Mouse (Mus musculus) MEL (cell line): ENCODE data around the gene Col2a1. TPM values are rescaled to one million over a fixed set of nuclear protein-coding genes. Genes with fewer than 3 reads are reported as not detected.
A peak's percentile ranks its signal among the peaks of the same experiment; 100 is the strongest.

Experiments used
- DNase-seq: peaks from one replicate; pipeline ENCODE4 v3.0.0; 2011; ENCODE audit warnings: low read depth, low spot score
- H3K27ac ChIP-seq: 2 replicates; pipeline ENCODE4 v1.5.1; 2012; ENCODE audit warnings: low read depth, mild to moderate bottlenecking, control low read depth, low read length, moderate library complexity; ENCODE audit not compliant: control insufficient read depth
- H3K27me3 ChIP-seq, 2 experiments: fragments of 150-350 bp in 1 of 2; sonication (generic) in 1 of 2; 2 replicates each; pipeline ENCODE4 v1.6.1; 2012; ENCODE audit warnings: low read length in 2 of 2, mild to moderate bottlenecking in 2 of 2, improper control_type of control experiment in 1 of 2, moderate library complexity in 1 of 2; ENCODE audit not compliant: insufficient read depth in 2 of 2, control insufficient read depth in 1 of 2
- H3K36me3 ChIP-seq, 2 experiments: 2 replicates each; pipeline ENCODE4 v1.6.1; 2012 to 2014; ENCODE audit warnings: low read length in 2 of 2, improper control_type of control experiment in 1 of 2, inconsistent platforms in 1 of 2, mild to moderate bottlenecking in 1 of 2; ENCODE audit not compliant: insufficient read depth in 2 of 2, control insufficient read depth in 1 of 2
- H3K4me1 ChIP-seq, 2 experiments: fragments of 150-350 bp in 1 of 2; sonication (generic) in 1 of 2; 2 replicates each; pipeline ENCODE4 v1.6.1; 2012; ENCODE audit warnings: low read length in 2 of 2, improper control_type of control experiment in 1 of 2, mild to moderate bottlenecking in 1 of 2; ENCODE audit not compliant: insufficient read depth in 2 of 2, control insufficient read depth in 1 of 2
- H3K4me3 ChIP-seq, 2 experiments: fragments of 150-350 bp in 1 of 2; sonication (generic) in 1 of 2; 2 replicates each; pipeline ENCODE4 v1.5.1; 2012; ENCODE audit warnings: low read depth in 2 of 2, low read length in 2 of 2, mild to moderate bottlenecking in 2 of 2, moderate library complexity in 2 of 2, control low read depth in 1 of 2, improper control_type of control experiment in 1 of 2; ENCODE audit not compliant: control insufficient read depth in 1 of 2, insufficient read depth in 1 of 2
- H3K79me2 ChIP-seq: 2 replicates; pipeline ENCODE4 v1.6.1; 2012; ENCODE audit warnings: mild to moderate bottlenecking, low read length, moderate library complexity; ENCODE audit not compliant: control insufficient read depth, poor library complexity, insufficient read depth
- H3K9ac ChIP-seq: 2 replicates; pipeline ENCODE4 v1.6.1; 2012; ENCODE audit warnings: low read depth, mild to moderate bottlenecking, control low read depth, low read length, moderate library complexity; ENCODE audit not compliant: control insufficient read depth, poor library complexity, severe bottlenecking
- H3K9me3 ChIP-seq: fragments of 150-350 bp; sonication (generic); replicated peaks from 2 replicates; pipeline ENCODE4 v1.6.1; 2012; ENCODE audit warnings: mild to moderate bottlenecking, low read length, improper control_type of control experiment, moderate library complexity; ENCODE audit not compliant: insufficient read depth
- BHLHE40 ChIP-seq: IDR thresholded peaks from 2 replicates; pipeline ENCODE4 v1.6.1; 2012; ENCODE audit warnings: low read depth, mild to moderate bottlenecking, inconsistent platforms, low read length, improper control_type of control experiment, borderline replicate concordance
- CHD1 ChIP-seq: IDR thresholded peaks from 2 replicates; pipeline ENCODE4 v1.6.1; 2012; ENCODE audit warnings: low read depth, mild to moderate bottlenecking, inconsistent platforms, low read length, improper control_type of control experiment
- CHD2 ChIP-seq: IDR thresholded peaks from 2 replicates; pipeline ENCODE4 v1.6.1; 2011; ENCODE audit warnings: low read length, improper control_type of control experiment
- CTCF ChIP-seq, 3 experiments: IDR thresholded peaks in 2 of 3; conservative IDR thresholded peaks in 1 of 3; 2 replicates each; pipeline ENCODE4 v1.5.1; 2011 to 2012; ENCODE audit warnings: low read length in 3 of 3, low read depth in 2 of 3, mild to moderate bottlenecking in 2 of 3, improper control_type of control experiment in 1 of 3, inconsistent platforms in 1 of 3, mixed read lengths in 1 of 3, moderate library complexity in 1 of 3; ENCODE audit not compliant: control insufficient read depth in 1 of 3, insufficient read depth in 1 of 3, poor library complexity in 1 of 3, severe bottlenecking in 1 of 3
- E2F4 ChIP-seq: IDR thresholded peaks from 2 replicates; pipeline ENCODE4 v1.6.1; 2011; ENCODE audit warnings: low read depth, low read length, improper control_type of control experiment, borderline replicate concordance
- ELF1 ChIP-seq: IDR thresholded peaks from 2 replicates; pipeline ENCODE4 v1.6.1; 2014; ENCODE audit warnings: low read depth, mild to moderate bottlenecking, inconsistent platforms, low read length, improper control_type of control experiment, moderate library complexity
- EP300 ChIP-seq, 2 experiments: IDR thresholded peaks; 2 replicates each; pipeline ENCODE4 v1.6.1; 2011; ENCODE audit warnings: improper control_type of control experiment in 2 of 2, low read length in 2 of 2, low read depth in 1 of 2, mild to moderate bottlenecking in 1 of 2
- GABPA ChIP-seq: IDR thresholded peaks from 2 replicates; pipeline ENCODE4 v1.6.1; 2012; ENCODE audit warnings: low read depth, mild to moderate bottlenecking, inconsistent platforms, low read length, improper control_type of control experiment, moderate library complexity
- HCFC1 ChIP-seq: IDR thresholded peaks from 2 replicates; pipeline ENCODE4 v1.6.1; 2012; ENCODE audit warnings: low read depth, mild to moderate bottlenecking, inconsistent platforms, low read length, improper control_type of control experiment, moderate library complexity
- JUND ChIP-seq: IDR thresholded peaks from 2 replicates; pipeline ENCODE4 v1.6.1; 2011; ENCODE audit warnings: low read depth, mild to moderate bottlenecking, improper control_type of control experiment, low read length
- KAT2A ChIP-seq: conservative IDR thresholded peaks from 2 replicates; pipeline ENCODE4 v1.6.1; 2012; ENCODE audit warnings: low read depth, low read length, improper control_type of control experiment, inconsistent platforms
- MAFK ChIP-seq: IDR thresholded peaks from 2 replicates; pipeline ENCODE4 v1.6.1; 2011; ENCODE audit warnings: low read depth, mild to moderate bottlenecking, low read length, improper control_type of control experiment, borderline replicate concordance
- MAX ChIP-seq: IDR thresholded peaks from 2 replicates; pipeline ENCODE4 v1.6.1; 2011; ENCODE audit warnings: low read length, improper control_type of control experiment
- MAZ ChIP-seq: IDR thresholded peaks from 2 replicates; pipeline ENCODE4 v1.6.1; 2012; ENCODE audit warnings: low read depth, mild to moderate bottlenecking, inconsistent platforms, low read length, improper control_type of control experiment
- MEF2A ChIP-seq: IDR thresholded peaks from 2 replicates; pipeline ENCODE4 v1.6.1; 2014; ENCODE audit warnings: low read depth, mild to moderate bottlenecking, inconsistent platforms, low read length, improper control_type of control experiment; ENCODE audit not compliant: poor library complexity, insufficient replicate concordance, severe bottlenecking; ENCODE audit errors: extremely low read depth
- MXI1 ChIP-seq: IDR thresholded peaks from 2 replicates; pipeline ENCODE4 v1.6.1; 2011; ENCODE audit warnings: mild to moderate bottlenecking, low read depth, low read length, improper control_type of control experiment
- MYB ChIP-seq: IDR thresholded peaks from 2 replicates; pipeline ENCODE4 v1.6.1; 2011; ENCODE audit warnings: mild to moderate bottlenecking, low read depth, low read length, improper control_type of control experiment
- MYC ChIP-seq: IDR thresholded peaks from 2 replicates; pipeline ENCODE4 v1.6.1; 2011; ENCODE audit warnings: low read depth, mild to moderate bottlenecking, low read length, improper control_type of control experiment, moderate library complexity
- NELFE ChIP-seq: IDR thresholded peaks from 2 replicates; pipeline ENCODE4 v1.6.1; 2011; ENCODE audit warnings: low read depth, low read length, improper control_type of control experiment
- POLR2A ChIP-seq, 2 experiments: IDR thresholded peaks; 2 replicates each; pipeline ENCODE4 v1.6.1; 2011 to 2012; ENCODE audit warnings: low read length in 2 of 2, mild to moderate bottlenecking in 2 of 2, control low read depth in 1 of 2, improper control_type of control experiment in 1 of 2, low read depth in 1 of 2, moderate library complexity in 1 of 2; ENCODE audit not compliant: control insufficient read depth in 1 of 2, insufficient read depth in 1 of 2, poor library complexity in 1 of 2
- POLR2AphosphoS5 ChIP-seq: IDR thresholded peaks from 2 replicates; pipeline ENCODE4 v1.6.1; 2012; ENCODE audit warnings: low read depth, borderline replicate concordance, mild to moderate bottlenecking, inconsistent platforms, low read length, moderate library complexity, mixed read lengths
- RAD21 ChIP-seq: IDR thresholded peaks from 2 replicates; pipeline ENCODE4 v1.6.1; 2011; ENCODE audit warnings: mild to moderate bottlenecking, low read depth, low read length, improper control_type of control experiment
- RCOR1 ChIP-seq: IDR thresholded peaks from 2 replicates; pipeline ENCODE4 v1.6.1; 2012; ENCODE audit warnings: low read depth, mild to moderate bottlenecking, inconsistent platforms, low read length, improper control_type of control experiment
- SIN3A ChIP-seq: IDR thresholded peaks from 2 replicates; pipeline ENCODE4 v1.6.1; 2012; ENCODE audit warnings: low read length, improper control_type of control experiment, inconsistent platforms
- SMC3 ChIP-seq: IDR thresholded peaks from 2 replicates; pipeline ENCODE4 v1.6.1; 2011; ENCODE audit warnings: low read depth, low read length, improper control_type of control experiment
- TAL1 ChIP-seq: IDR thresholded peaks from 2 replicates; pipeline ENCODE4 v1.6.1; 2012; ENCODE audit warnings: mild to moderate bottlenecking, inconsistent platforms, low read length, moderate library complexity, mixed read lengths
- TBP ChIP-seq: IDR thresholded peaks from 2 replicates; pipeline ENCODE4 v1.8.0; 2011; ENCODE audit warnings: low read depth, low read length, improper control_type of control experiment
- TCF12 ChIP-seq: IDR thresholded peaks from 2 replicates; pipeline ENCODE4 v1.6.1; 2014; ENCODE audit warnings: low read depth, mild to moderate bottlenecking, inconsistent platforms, low read length, improper control_type of control experiment, moderate library complexity
- USF1 ChIP-seq: IDR thresholded peaks from 2 replicates; pipeline ENCODE4 v1.6.1; 2014; ENCODE audit warnings: low read depth, mild to moderate bottlenecking, inconsistent platforms, low read length, improper control_type of control experiment, moderate library complexity
- ZC3H11A ChIP-seq: IDR thresholded peaks from 2 replicates; pipeline ENCODE4 v1.6.1; 2012; ENCODE audit warnings: low read depth, mild to moderate bottlenecking, inconsistent platforms, low read length, improper control_type of control experiment
- ZKSCAN1 ChIP-seq: IDR thresholded peaks from 2 replicates; pipeline ENCODE4 v1.6.1; 2012; ENCODE audit warnings: low read depth, mild to moderate bottlenecking, inconsistent platforms, low read length, improper control_type of control experiment, moderate library complexity
- ZMIZ1 ChIP-seq: IDR thresholded peaks from 2 replicates; pipeline ENCODE4 v1.6.1; 2012; ENCODE audit warnings: low read depth, mild to moderate bottlenecking, inconsistent platforms, low read length, improper control_type of control experiment, moderate library complexity
- ZNF384 ChIP-seq: IDR thresholded peaks from 2 replicates; pipeline ENCODE4 v1.6.1; 2012; ENCODE audit warnings: low read depth, mild to moderate bottlenecking, inconsistent platforms, low read length, improper control_type of control experiment
- polyA plus RNA-seq, 2 experiments: library from polyadenylated mRNA; stranded (reverse) in 1 of 2; unstranded in 1 of 2; fragments of >175 nt in 1 of 2; fragments of >200 nt in 1 of 2; gene quantifications; 2 replicates each; pipeline versions ENCODE4 v1.2.1 to v1.2.4; 2012; ENCODE audit warnings: low replicate concordance in 2 of 2, low read depth in 1 of 2; ENCODE audit not compliant: insufficient read length in 2 of 2, insufficient read depth in 1 of 2, missing spikeins in 1 of 2
- total RNA-seq: library from RNA; depleted of rRNA; stranded (reverse); fragments of 300-350 nt; gene quantifications from 2 replicates; pipeline ENCODE4 v1.2.3, GENCODE M21; 2012

Col2a1 gene
- total and polyA plus RNA-seq, 3 experiments = 0.04 TPM; not detected in 1

GRCm38 (mm10) chr15:97952889-97953189 is 51.7 kb downstream of the Col2a1 start (continued):
- TF ChIP-seq CHD2 = no peak
- TF ChIP-seq MYB = no peak
- TF ChIP-seq NELFE = peak; percentile 30; the same call in 1 of the 2 replicates
- no peak for TF ChIP-seq POLR2AphosphoS5
- TF ChIP-seq RCOR1 = no peak
- no peak for TF ChIP-seq SIN3A
- TF ChIP-seq CHD1 = no peak
- no peak for TF ChIP-seq BHLHE40
- no peak for TF ChIP-seq GABPA
- TF ChIP-seq MAZ = no peak
- TF ChIP-seq MAFK = no peak
- no peak; the same call in none of the 2 replicates for TF ChIP-seq MAX
- no peak for TF ChIP-seq RAD21
- 0 out of 2 replicates have a peak, but pooled peaks have one; percentile 40 for TF ChIP-seq HCFC1
- TF ChIP-seq MYC = no peak
- TF ChIP-seq ZC3H11A = no peak
- TF ChIP-seq SMC3 = no peak
- TF ChIP-seq TAL1 = no peak
- no peak for TF ChIP-seq E2F4
- TF ChIP-seq JUND = no peak

GRCm38 (mm10) chr15:97952137-97952888 is 52.2 kb downstream of the Col2a1 start:
- no peaks in the 10 kb centered on the region for H3K27me3 ChIP-seq
- peak; percentile 89 for DNase-seq
- TF ChIP-seq ELF1 (no peak), TAL1 (no peak), MYC (no peak), KAT2A (no peak), RAD21 (peak; percentile 99), ZNF384 (no peak), BHLHE40 (no peak), CHD1 (no peak), MXI1 (no peak), POLR2A (IDR thresholded peaks at IDR 0.05; ENCODE audit: control insufficient read depth in 1 of 2, insufficient read depth in 1 of 2, low read depth in 1 of 2, low read length in 2 of 2, poor library complexity in 1 of 2) (no peak), EP300 (IDR thresholded peaks at IDR 0.05; ENCODE audit: low read depth in 1 of 2, low read length in 2 of 2) (no peak), MAFK (no peak), MAZ (peak; percentile 72), CHD2 (no peak), RCOR1 (0 out of 2 replicates have a peak, but pooled peaks have one; percentile 3), TBP (peak; percentile 39; the same call in 1 of the 2 replicates), USF1 (no peak), ZKSCAN1 (no peak), JUND (peak; percentile 92), MEF2A (no peak), GABPA (no peak), SMC3 (peak; percentile 98), POLR2AphosphoS5 (no peak), TCF12 (no peak), ZMIZ1 (no peak), SIN3A (0 out of 2 replicates have a peak, but pooled peaks have one; percentile 28), CTCF (IDR thresholded peaks at IDR 0.05 in 2 of 3, conservative IDR thresholded peaks at IDR 0.05 in 1 of 3; ENCODE audit: control insufficient read depth in 1 of 3, insufficient read depth in 1 of 3, low read depth in 2 of 3, low read length in 3 of 3, poor library complexity in 1 of 3, severe bottlenecking in 1 of 3) (peak; percentile 99)

More at GRCm38 (mm10) chr15:97952137-97952888, 52.2 kb downstream of the Col2a1 start:
- H3K27ac ChIP-seq = no peak overlapping the region
- H3K4me1 ChIP-seq = no peaks in the 10 kb centered on the region; a peak in 1 of 4 replicates
- no peak overlapping the region for H3K9ac ChIP-seq
- H3K9me3 ChIP-seq = no peaks in the 10 kb centered on the region
- H3K4me3 ChIP-seq = peak overlapping the region; percentile 25 to 44; a peak in 3 of 4 replicates
- H3K36me3 ChIP-seq = no peaks in the 10 kb centered on the region
- H3K79me2 ChIP-seq = no peaks in the 10 kb centered on the region
